In genomic region chr10:18317961-18318915, GRCm38 (mm10) we compare ENCODE assay signal across 8 mouse cellular contexts. TPM values are rescaled to one million over a fixed set of nuclear protein-coding genes. Genes with fewer than 3 reads are reported as not detected.
DNase-seq lines count a peak whose midpoint lies in the region; ATAC-seq lines count a peak whose summit lies in the region.

No protein-coding gene starts in this region.

- H3K4me3 ChIP-seq in forebrain, embryonic 11.5 days (ENCODE audit: low read depth, low read length): peak overlapping the region; percentile 72

- H3K4me1 ChIP-seq in forebrain, embryonic 11.5 days (replicated peaks; ENCODE audit: control insufficient read depth, insufficient read depth, low read length): peaks cover 6% of the 10 kb centered on the region; the same call in 1 of the 2 replicates

- peak; percentile 80 for ATAC-seq in forebrain, embryonic 11.5 days (replicated peaks; ENCODE audit: low FRiP score)

- H3K9ac ChIP-seq in forebrain, embryonic 11.5 days (ENCODE audit: low read length): peak overlapping the region; percentile 94

- peak overlapping the region; percentile 90 for H3K4me2 ChIP-seq in forebrain, embryonic 11.5 days (ENCODE audit: low read depth, low read length, severe bottlenecking)

- no peaks in the 10 kb centered on the region for H3K36me3 ChIP-seq in forebrain, embryonic 11.5 days (ENCODE audit: control insufficient read depth, insufficient read depth, low read length)

- DNase-seq in 3134 (ENCODE audit: extremely low read depth, insufficient read length, low spot score): peak; percentile 49
- peak; percentile 63 to 66 for DNase-seq in adrenal gland, adult 18-20 months (ENCODE audit: low spot score in 2 of 2)
- DNase-seq in forebrain, embryonic 11.5 days (ENCODE audit: low spot score): peak; percentile 76
- peak; percentile 72 to 76 for DNase-seq in heart, postnatal 10 days
- peak; percentile 78 to 89 for DNase-seq in kidney, postnatal 25 days
- DNase-seq in lung, postnatal 10 days: peak; percentile 78
- peak; percentile 80 for DNase-seq in retina, postnatal 1 day
- peak; percentile 54 for DNase-seq in urinary bladder, postnatal 25 days (ENCODE audit: low spot score)

- peak overlapping the region; percentile 66 for H3K27ac ChIP-seq in forebrain, embryonic 11.5 days (ENCODE audit: low read depth, low read length)

- no peaks in the 10 kb centered on the region for H3K9me3 ChIP-seq in forebrain, embryonic 11.5 days (ENCODE audit: control insufficient read depth, low read length)

- WGBS in forebrain, embryonic 11.5 days: 1% methylated on average over 68 of the region's 89 CpGs

- intact Hi-C loops in heart, postnatal 10 days (cut with DNase I): loop anchor here (5.0 kb wide), 1 partner anchor 81 kb away; no protein-coding TSS in a partner anchor

- H3K27me3 ChIP-seq in forebrain, embryonic 11.5 days (ENCODE audit: control insufficient read depth, insufficient read depth, low read length): no peaks in the 10 kb centered on the region

RNA-seq across cellular contexts. Expression of gene Nhsl1, which starts 0.5 kb away (rescaled TPM):
- 1 to 10 TPM; 2.9 to 3.1 TPM for total RNA-seq in adrenal gland, adult 18-20 months (2021)
- polyA plus RNA-seq in forebrain, embryonic 11.5 days (2014; fragmentation: Nextera tagmentation; extraction: Ambion mirVana): 13.7 and 16.7 TPM in 2 replicates
- 10 to 100 TPM; 22.1 to 29.6 TPM for total RNA-seq in heart, postnatal 10 days (2021)

Comparison
In these comparisons a context has a peak if more than half of its experiments do, and no peak if none do; other contexts are left out.
1. Peak in every context shown above with its lines: DNase-seq, ATAC-seq, H3K4me3 ChIP-seq and H3K27ac ChIP-seq.
2. RNA of gene Nhsl1, which starts 0.5 kb away (total RNA-seq): 22.1 to 29.6 TPM in heart, postnatal 10 days; 2.9 to 3.1 TPM in adrenal gland, adult 18-20 months; every median in the first group is over 4 times any median in the second.